Mouse (Mus musculus) retina, adult 2 months (tissue): ENCODE data around the gene Elp1.

Experiments
- DNase-seq: peaks from one replicate; pipeline ENCODE4 v3.0.0-alpha.2; 2012; ENCODE audit warnings: low read depth, low spot score

The Elp1 gene

DNA sequence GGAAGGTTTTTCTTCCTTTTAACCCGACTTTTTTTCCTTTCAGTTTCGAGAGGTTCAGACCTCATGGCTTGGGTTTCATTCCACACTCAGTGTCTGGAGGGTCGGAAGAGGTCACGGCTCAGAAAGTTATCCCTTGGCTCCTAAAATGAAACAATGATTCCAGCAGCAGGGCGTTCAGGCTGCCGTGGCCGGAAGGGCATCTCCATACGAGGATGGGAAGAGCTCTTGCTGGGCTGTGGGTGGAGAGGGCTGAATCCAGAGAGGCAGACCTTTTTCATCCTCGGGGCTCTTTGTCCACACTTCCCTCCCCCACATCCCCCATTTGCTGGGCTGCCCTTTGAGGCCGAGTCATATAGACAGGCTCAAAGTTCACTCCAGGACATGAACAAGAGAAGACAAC is 99.9 kb downstream of the Elp1 start:
- no peak for DNase-seq
